In genomic region chr1:191393536-191393935, GRCm38 (mm10) we compare ENCODE assay signal across 24 mouse cellular contexts. TPM values are rescaled to one million over a fixed set of nuclear protein-coding genes. Genes with fewer than 3 reads are reported as not detected.
DNase-seq lines count a peak whose midpoint lies in the region; ATAC-seq and TF ChIP-seq lines count a peak whose summit lies in the region.
"Had no signal": no experiment of that assay in that cellular context is flagged by ENCODE, and none has a peak within 500 bp of the region (broad histone marks: within the 10 kb centered on the region; RNA-seq: fewer than 3 reads in every experiment).

No protein-coding gene starts in this region.

- TF ChIP-seq POLR2A in lung, adult 2 months (IDR thresholded peaks at IDR 0.05; ENCODE audit: borderline replicate concordance, extremely low read depth, low read depth, low read length): no peak

- intact Hi-C loops in gastrocnemius, adult 2 months (cut with DNase I): no loop called here

- 83% methylated on average over 3 of the region's 3 CpGs for WGBS in hindbrain, postnatal 0 days
- WGBS in hindbrain, embryonic 10.5 days: 83% methylated on average over 3 of the region's 3 CpGs
- WGBS in lung, adult 2 months: 35% methylated on average over 3 of the region's 3 CpGs

- H3K4me3 ChIP-seq in gastrocnemius, adult 2 months: peak overlapping the region; percentile 84
- no peak overlapping the region for H3K4me3 ChIP-seq in hindbrain, postnatal 0 days (ENCODE audit: low read length)
- H3K4me3 ChIP-seq in hindbrain, embryonic 10.5 days: no peak overlapping the region
- peak overlapping the region; percentile 42 for H3K4me3 ChIP-seq in lung, adult 2 months (replicated peaks; ENCODE audit: extremely low read depth, low read depth, low read length)
- H3K4me3 ChIP-seq: embryonic facial prominence, embryonic 12.5 days; limb, embryonic 13.5 days; neural tube, embryonic 15.5 days; stomach, embryonic 15.5 days had no signal

- TF ChIP-seq CTCF in gastrocnemius, adult 2 months (IDR thresholded peaks at IDR 0.05): no peak
- no peak for TF ChIP-seq CTCF in hindbrain, postnatal 0 days (IDR thresholded peaks at IDR 0.05; ENCODE audit: low read depth)
- TF ChIP-seq CTCF in lung, adult 2 months (IDR thresholded peaks at IDR 0.05; ENCODE audit: insufficient read depth, low read length): no peak

- ATAC-seq in hindbrain, postnatal 0 days: no peak
- ATAC-seq: forebrain, embryonic 14.5 days; hindbrain, embryonic 16.5 days; intestine, embryonic 16.5 days had no signal

- H3K4me1 ChIP-seq in hindbrain, postnatal 0 days (ENCODE audit: insufficient read depth, low read length): no peaks in the 10 kb centered on the region
- H3K4me1 ChIP-seq in hindbrain, embryonic 10.5 days (replicated peaks): peaks cover 14% of the 10 kb centered on the region
- H3K4me1 ChIP-seq in lung, adult 2 months (ENCODE audit: control insufficient read depth, insufficient read depth, low read length): peaks cover 23% of the 10 kb centered on the region

- no peaks in the 10 kb centered on the region for H3K36me3 ChIP-seq in hindbrain, postnatal 0 days (ENCODE audit: insufficient read depth, low read length)
- H3K36me3 ChIP-seq in hindbrain, embryonic 10.5 days: no peaks in the 10 kb centered on the region
- H3K36me3 ChIP-seq: embryonic facial prominence, embryonic 12.5 days; limb, embryonic 13.5 days; lung, embryonic 15.5 days; neural tube, embryonic 15.5 days; stomach, embryonic 15.5 days had no signal

- DNase-seq in gastrocnemius, adult 2 months: no peak
- no peak for DNase-seq in gastrocnemius, postnatal 25 days
- no peak for DNase-seq in hindbrain, postnatal 0 days (ENCODE audit: low spot score)
- DNase-seq in hindbrain, embryonic 10.5 days (ENCODE audit: low spot score): no peak
- no peak for DNase-seq in lung, adult 2 months
- DNase-seq in lung, postnatal 25 days (ENCODE audit: low spot score): no peak
- no peak for DNase-seq in right cerebral cortex, adult 18-20 months
- DNase-seq: adrenal gland, postnatal 25 days; cerebellum, adult 11-12 months; cerebellum, adult 9-11 months; embryo, embryonic 11 days; gastrocnemius, postnatal 36 days; retina, postnatal 1 day; right cerebral cortex, postnatal 25 days; thymus, postnatal 14 days had no signal

- no peak overlapping the region for H3K9ac ChIP-seq in hindbrain, postnatal 0 days (replicated peaks; ENCODE audit: low read length)
- H3K9ac ChIP-seq: embryonic facial prominence, embryonic 12.5 days; limb, embryonic 13.5 days; lung, embryonic 15.5 days; neural tube, embryonic 15.5 days; stomach, embryonic 15.5 days had no signal

- no peaks in the 10 kb centered on the region for H3K9me3 ChIP-seq in hindbrain, postnatal 0 days (ENCODE audit: low read length)
- no peaks in the 10 kb centered on the region for H3K9me3 ChIP-seq in hindbrain, embryonic 10.5 days
- H3K9me3 ChIP-seq: embryonic facial prominence, embryonic 12.5 days; limb, embryonic 13.5 days; lung, embryonic 15.5 days; neural tube, embryonic 15.5 days; stomach, embryonic 15.5 days had no signal

- H3K27me3 ChIP-seq in hindbrain, postnatal 0 days (ENCODE audit: insufficient read depth, low read length): no peaks in the 10 kb centered on the region
- no peaks in the 10 kb centered on the region for H3K27me3 ChIP-seq in hindbrain, embryonic 10.5 days (ENCODE audit: insufficient read depth, poor library complexity, severe bottlenecking)
- H3K27me3 ChIP-seq: embryonic facial prominence, embryonic 12.5 days; limb, embryonic 13.5 days; lung, embryonic 15.5 days; neural tube, embryonic 15.5 days; stomach, embryonic 15.5 days had no signal

- peak overlapping the region; percentile 100 for H3K27ac ChIP-seq in gastrocnemius, adult 2 months
- no peak overlapping the region for H3K27ac ChIP-seq in hindbrain, postnatal 0 days
- no peak overlapping the region for H3K27ac ChIP-seq in hindbrain, embryonic 10.5 days
- H3K27ac ChIP-seq: embryonic facial prominence, embryonic 12.5 days; limb, embryonic 13.5 days; liver, embryonic 14.5 days; lung, embryonic 15.5 days; neural tube, embryonic 15.5 days; stomach, embryonic 15.5 days had no signal

- peak overlapping the region; percentile 60; the same call in 1 of the 2 replicates for H3K4me2 ChIP-seq in hindbrain, postnatal 0 days (ENCODE audit: low read depth, low read length)

RNA-seq across cellular contexts. Expression of gene Ppp2r5a, which starts 9.5 kb away (rescaled TPM):
- 10 to 100 TPM; 65.0 to 80.1 TPM for total RNA-seq in gastrocnemius, adult 2 months (2021)
- 10 to 100 TPM; 72.6 to 78.7 TPM for total RNA-seq in gastrocnemius, postnatal 25 days (2021)
- total RNA-seq in hindbrain, postnatal 0 days (2014; rRNA removed): 54.0 and 65.6 TPM in 2 replicates
- polyA plus RNA-seq in hindbrain, postnatal 0 days (2015; fragmentation: Nextera tagmentation; extraction: Ambion mirVana): 12.8 and 13.2 TPM in 2 replicates
- 8.0 and 12.4 TPM in 2 replicates for polyA plus RNA-seq in hindbrain, embryonic 10.5 days (2016; fragmentation: Nextera tagmentation; extraction: Ambion mirVana)
- 91.0 and 94.6 TPM in 2 replicates for polyA plus RNA-seq in lung, adult 2 months (2012; rRNA removed)

Comparison
In these comparisons a context has a peak if more than half of its experiments do, and no peak if none do; other contexts are left out.
1. H3K4me3 ChIP-seq: peak in gastrocnemius, adult 2 months (single experiment) and lung, adult 2 months (single experiment); none in hindbrain, postnatal 0 days (single experiment) and hindbrain, embryonic 10.5 days (single experiment).